Mouse (Mus musculus): ENCODE data around the gene Txn2. TPM values are rescaled to one million over a fixed set of nuclear protein-coding genes. Genes with fewer than 3 reads are reported as not detected.

Gene Txn2
- polyA plus RNA-seq, 1 experiment from 2014 or later: 325 TPM

DNA sequence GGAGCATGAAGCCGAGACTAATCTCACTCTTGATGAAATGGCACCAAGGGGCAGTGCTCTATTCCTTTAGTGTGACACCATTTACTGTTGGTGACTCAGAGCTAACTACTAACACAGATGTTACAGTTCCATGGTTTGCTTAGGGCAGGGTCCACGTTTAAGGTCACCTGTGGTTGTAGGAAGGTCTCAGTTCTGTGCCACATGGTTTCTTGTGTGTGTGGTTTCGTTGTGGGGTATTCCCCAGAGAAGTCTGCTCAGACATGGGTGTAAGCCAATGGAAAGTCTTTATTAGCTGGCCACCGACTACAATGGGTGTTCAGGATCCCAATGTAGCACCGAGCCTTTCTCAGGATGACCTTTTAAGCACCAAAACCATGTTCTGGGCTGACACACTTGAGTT is 9.7 kb upstream of the Txn2 start:
- Histone ChIP-seq H3K9me3 (replicated peaks; ENCODE audit: control insufficient read depth, low read length) (no peaks in the 10 kb centered on the region), H3K36me3 (ENCODE audit: control insufficient read depth, insufficient read depth) (no peaks in the 10 kb centered on the region), H3K4me3 (ENCODE audit: low read length) (no peak overlapping the region), H3K27ac (ENCODE audit: low read length) (no peak overlapping the region), H3K27me3 (ENCODE audit: control insufficient read depth, insufficient read depth, low read length) (0 out of 2 replicates have a peak, but pooled peaks cover 2% of the 10 kb centered on the region), H3K4me2 (ENCODE audit: low read depth, low read length) (no peak overlapping the region), H3K4me1 (ENCODE audit: control insufficient read depth, insufficient read depth, low read length) (no peaks in the 10 kb centered on the region), H3K9ac (ENCODE audit: low read length) (no peak overlapping the region)
- ATAC-seq (replicated peaks; ENCODE audit: extremely low read depth, insufficient read depth, low FRiP score): no peak
- WGBS: 69% methylated on average over 5 of the region's 5 CpGs

DNA sequence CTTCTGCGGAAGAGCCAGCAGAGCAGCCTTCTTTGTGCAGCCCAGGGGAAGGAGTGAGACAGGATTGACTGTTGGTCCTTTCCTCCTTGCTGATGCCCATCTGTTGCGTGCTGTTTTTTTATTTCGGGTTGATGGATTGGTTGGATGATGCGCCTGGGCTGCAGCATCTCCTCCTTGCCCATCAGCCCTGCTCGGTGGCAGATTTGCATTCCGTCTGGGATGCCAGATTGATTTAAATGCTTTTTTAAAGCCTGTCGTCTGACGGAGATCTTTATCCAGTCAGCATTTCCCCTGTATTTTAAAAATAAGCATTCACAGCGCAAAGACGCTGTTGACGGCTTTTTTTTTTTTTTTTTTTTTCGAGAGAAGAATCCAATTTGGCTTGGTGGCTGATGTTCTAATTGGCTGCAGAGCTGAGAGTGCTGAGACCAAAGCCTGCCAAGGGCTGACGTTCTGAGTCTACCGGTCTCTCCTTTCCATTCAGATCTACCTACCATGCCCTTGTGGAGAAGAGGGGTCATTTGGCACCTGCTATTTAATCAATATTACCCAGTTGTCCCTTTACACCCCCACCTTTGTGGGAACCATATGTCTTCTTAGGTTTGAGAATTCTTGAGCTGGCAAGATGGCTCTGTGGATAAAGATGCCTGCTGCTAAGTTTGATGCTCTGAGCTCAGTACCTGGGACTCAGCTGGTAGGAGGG is 7.0 kb upstream of the Txn2 start:
- Histone ChIP-seq H3K27me3 (ENCODE audit: control insufficient read depth, insufficient read depth, low read length) (0 out of 2 replicates have a peak, but pooled peaks cover 2% of the 10 kb centered on the region), H3K9ac (ENCODE audit: low read length) (no peak overlapping the region), H3K4me2 (ENCODE audit: low read depth, low read length) (no peak overlapping the region), H3K4me3 (ENCODE audit: low read length) (no peak overlapping the region), H3K36me3 (ENCODE audit: control insufficient read depth, insufficient read depth) (no peaks in the 10 kb centered on the region), H3K4me1 (ENCODE audit: control insufficient read depth, insufficient read depth, low read length) (0 out of 2 replicates have a peak, but pooled peaks cover 2% of the 10 kb centered on the region), H3K9me3 (replicated peaks; ENCODE audit: control insufficient read depth, low read length) (no peaks in the 10 kb centered on the region), H3K27ac (ENCODE audit: low read length) (no peak overlapping the region)
- WGBS: 78% methylated on average over 14 of the region's 14 CpGs
- ATAC-seq (replicated peaks; ENCODE audit: extremely low read depth, insufficient read depth, low FRiP score): no peak

DNA sequence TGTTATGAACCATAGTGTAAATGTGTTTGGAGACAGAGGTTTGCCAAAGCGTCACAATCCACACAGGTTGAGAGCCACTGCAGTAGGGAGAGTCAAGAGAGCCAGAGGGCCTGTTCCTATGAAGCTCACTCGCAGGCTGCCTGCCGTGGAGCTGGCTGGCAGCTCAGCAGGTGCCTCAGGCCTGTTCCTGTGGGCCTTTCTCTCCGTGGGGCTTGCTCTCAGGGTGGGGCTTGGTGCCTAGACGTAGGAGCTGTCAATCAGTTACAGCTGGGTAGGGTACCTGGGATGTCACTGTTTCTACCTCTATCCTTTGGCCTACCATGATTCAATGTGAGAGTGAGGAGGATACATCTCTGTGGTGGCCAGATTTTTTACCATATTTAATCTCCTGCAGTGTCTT is 6.2 kb upstream of the Txn2 start:
- H3K4me3 ChIP-seq (ENCODE audit: low read length): no peak overlapping the region
- peaks cover 3% of the 10 kb centered on the region for H3K4me1 ChIP-seq (ENCODE audit: control insufficient read depth, insufficient read depth, low read length)
- H3K9ac ChIP-seq (ENCODE audit: low read length): no peak overlapping the region
- H3K9me3 ChIP-seq (replicated peaks; ENCODE audit: control insufficient read depth, low read length): no peaks in the 10 kb centered on the region
- no peaks in the 10 kb centered on the region for H3K36me3 ChIP-seq (ENCODE audit: control insufficient read depth, insufficient read depth)
- WGBS: 63% methylated on average over 5 of the region's 5 CpGs
- H3K4me2 ChIP-seq (ENCODE audit: low read depth, low read length): no peak overlapping the region
- 0 out of 2 replicates have a peak, but pooled peaks cover 2% of the 10 kb centered on the region for H3K27me3 ChIP-seq (ENCODE audit: control insufficient read depth, insufficient read depth, low read length)
- no peak for ATAC-seq (replicated peaks; ENCODE audit: extremely low read depth, insufficient read depth, low FRiP score)
- no peak overlapping the region for H3K27ac ChIP-seq (ENCODE audit: low read length)

DNA sequence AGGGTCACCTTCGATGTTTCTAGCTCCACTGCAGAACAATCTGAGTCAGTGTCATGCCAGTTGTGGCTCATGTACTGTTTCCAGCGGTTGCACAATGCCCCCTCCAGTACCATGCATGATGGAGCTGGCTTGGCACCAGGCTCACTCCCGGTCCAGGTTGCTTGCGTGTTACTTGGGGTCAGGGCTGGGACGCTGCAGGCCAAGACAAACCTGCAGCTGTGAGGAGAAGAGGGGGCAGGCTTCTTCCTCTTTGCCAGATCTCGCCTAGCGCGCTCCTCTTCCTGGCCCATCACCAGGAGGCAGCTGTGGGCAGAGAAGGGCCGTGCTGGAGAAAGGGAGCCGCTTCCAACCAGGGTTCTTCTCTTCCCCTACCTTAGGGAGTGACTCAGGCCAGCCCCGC is 5.5 kb upstream of the Txn2 start:
- no peak for ATAC-seq (replicated peaks; ENCODE audit: extremely low read depth, insufficient read depth, low FRiP score)
- 0 out of 2 replicates have a peak, but pooled peaks cover 2% of the 10 kb centered on the region for H3K27me3 ChIP-seq (ENCODE audit: control insufficient read depth, insufficient read depth, low read length)

DNA sequence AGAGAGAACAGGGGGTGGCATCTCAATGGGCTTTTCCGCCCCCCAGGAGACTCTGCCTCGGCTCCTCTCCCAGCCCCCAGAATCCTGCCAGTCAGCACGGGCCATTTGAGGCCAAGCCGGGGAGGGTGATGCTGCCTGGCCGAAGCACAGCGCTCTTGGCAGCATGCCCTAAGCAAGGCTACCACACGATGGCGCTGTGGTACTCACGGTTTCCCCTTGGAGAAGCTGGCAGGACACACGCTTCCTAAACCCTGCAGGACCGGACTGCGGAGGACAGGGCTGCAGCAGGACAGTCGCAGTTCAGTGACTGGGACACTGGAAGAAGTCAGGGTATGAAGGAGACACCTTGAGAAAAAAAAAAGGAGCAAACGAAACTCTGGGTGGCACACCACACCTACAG is 5.0 kb upstream of the Txn2 start:
- H3K4me1 ChIP-seq (ENCODE audit: control insufficient read depth, insufficient read depth, low read length): peaks cover 10% of the 10 kb centered on the region
- no peak overlapping the region for H3K27ac ChIP-seq (ENCODE audit: low read length)
- H3K4me3 ChIP-seq (ENCODE audit: low read length): no peak overlapping the region
- 2% methylated on average over 14 of the region's 14 CpGs for WGBS
- H3K9ac ChIP-seq (ENCODE audit: low read length): no peak overlapping the region; the same call in 1 of the 2 replicates
- ATAC-seq (replicated peaks; ENCODE audit: extremely low read depth, insufficient read depth, low FRiP score): peak; percentile 45
- H3K9me3 ChIP-seq (replicated peaks; ENCODE audit: control insufficient read depth, low read length): no peaks in the 10 kb centered on the region
- 0 out of 2 replicates have a peak overlapping the region, but pooled peaks have one; percentile 13 for H3K4me2 ChIP-seq (ENCODE audit: low read depth, low read length)
- 0 out of 2 replicates have a peak, but pooled peaks cover 2% of the 10 kb centered on the region for H3K27me3 ChIP-seq (ENCODE audit: control insufficient read depth, insufficient read depth, low read length)
- H3K36me3 ChIP-seq (ENCODE audit: control insufficient read depth, insufficient read depth): no peaks in the 10 kb centered on the region

More for the DNA sequence above, 5.5 kb upstream of the Txn2 start:
- Histone ChIP-seq H3K4me1 (ENCODE audit: control insufficient read depth, insufficient read depth, low read length) (peaks cover 10% of the 10 kb centered on the region), H3K9me3 (replicated peaks; ENCODE audit: control insufficient read depth, low read length) (no peaks in the 10 kb centered on the region), H3K9ac (ENCODE audit: low read length) (no peak overlapping the region), H3K27ac (ENCODE audit: low read length) (no peak overlapping the region), H3K36me3 (ENCODE audit: control insufficient read depth, insufficient read depth) (no peaks in the 10 kb centered on the region), H3K4me3 (ENCODE audit: low read length) (no peak overlapping the region), H3K4me2 (ENCODE audit: low read depth, low read length) (no peak overlapping the region)
- WGBS: 71% methylated on average over 11 of the region's 11 CpGs

DNA sequence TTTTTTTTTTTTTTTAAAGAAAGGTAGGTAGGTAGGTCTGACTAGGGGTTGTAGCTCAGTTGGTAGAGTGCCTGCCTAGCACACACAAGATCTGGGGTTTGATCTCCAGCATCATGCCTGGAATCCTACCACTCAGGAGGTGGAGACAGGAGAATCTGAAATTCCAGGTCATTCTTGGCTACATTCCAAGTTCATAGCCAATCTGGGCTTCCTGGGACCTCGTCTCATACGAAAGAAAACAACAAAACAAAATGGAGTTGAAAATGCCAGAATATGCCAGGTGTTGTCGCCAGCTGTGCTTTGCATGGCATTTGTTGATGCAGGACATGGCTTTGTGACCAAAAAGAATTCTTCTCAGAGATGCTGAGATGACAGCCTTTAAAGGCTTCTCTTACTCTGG is 4.4 kb upstream of the Txn2 start:
- H3K9me3 ChIP-seq (replicated peaks; ENCODE audit: control insufficient read depth, low read length): no peaks in the 10 kb centered on the region
- no peak for ATAC-seq (replicated peaks; ENCODE audit: extremely low read depth, insufficient read depth, low FRiP score)
- no peaks in the 10 kb centered on the region for H3K36me3 ChIP-seq (ENCODE audit: control insufficient read depth, insufficient read depth)
- H3K27me3 ChIP-seq (ENCODE audit: control insufficient read depth, insufficient read depth, low read length): 0 out of 2 replicates have a peak, but pooled peaks cover 2% of the 10 kb centered on the region
- H3K27ac ChIP-seq (ENCODE audit: low read length): no peak overlapping the region
- WGBS: 48% methylated on average over 3 of the region's 3 CpGs
- H3K4me2 ChIP-seq (ENCODE audit: low read depth, low read length): no peak overlapping the region
- peaks cover 10% of the 10 kb centered on the region for H3K4me1 ChIP-seq (ENCODE audit: control insufficient read depth, insufficient read depth, low read length)
- no peak overlapping the region for H3K4me3 ChIP-seq (ENCODE audit: low read length)
- H3K9ac ChIP-seq (ENCODE audit: low read length): no peak overlapping the region

DNA sequence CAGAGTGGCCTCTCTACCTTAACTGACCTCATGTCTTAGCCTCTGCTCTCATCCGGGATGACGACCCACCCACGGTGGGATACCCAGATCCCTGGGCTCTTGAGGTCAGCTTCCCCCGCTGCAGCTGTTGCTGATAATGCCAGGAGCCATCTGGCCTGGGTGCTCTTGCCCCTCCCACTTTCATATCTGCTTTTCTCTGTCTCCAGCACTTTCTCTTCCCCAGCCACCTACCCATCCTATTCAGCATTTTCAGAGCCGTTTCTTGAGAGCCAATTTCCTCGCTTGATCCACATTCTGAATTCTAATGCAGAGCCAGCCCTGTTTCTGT is 2.8 kb upstream of the Txn2 start:
- Histone ChIP-seq H3K4me1 (ENCODE audit: control insufficient read depth, insufficient read depth, low read length) (peaks cover 17% of the 10 kb centered on the region), H3K9ac (ENCODE audit: low read length) (no peak overlapping the region), H3K27ac (ENCODE audit: low read length) (no peak overlapping the region), H3K4me3 (ENCODE audit: low read length) (no peak overlapping the region), H3K36me3 (ENCODE audit: control insufficient read depth, insufficient read depth) (peaks cover 9% of the 10 kb centered on the region; the same call in 1 of the 2 replicates), H3K9me3 (replicated peaks; ENCODE audit: control insufficient read depth, low read length) (no peaks in the 10 kb centered on the region), H3K27me3 (ENCODE audit: control insufficient read depth, insufficient read depth, low read length) (0 out of 2 replicates have a peak, but pooled peaks cover 2% of the 10 kb centered on the region), H3K4me2 (ENCODE audit: low read depth, low read length) (no peak overlapping the region)
- WGBS: 40% methylated on average over 6 of the region's 6 CpGs
- no peak for ATAC-seq (replicated peaks; ENCODE audit: extremely low read depth, insufficient read depth, low FRiP score)

DNA sequence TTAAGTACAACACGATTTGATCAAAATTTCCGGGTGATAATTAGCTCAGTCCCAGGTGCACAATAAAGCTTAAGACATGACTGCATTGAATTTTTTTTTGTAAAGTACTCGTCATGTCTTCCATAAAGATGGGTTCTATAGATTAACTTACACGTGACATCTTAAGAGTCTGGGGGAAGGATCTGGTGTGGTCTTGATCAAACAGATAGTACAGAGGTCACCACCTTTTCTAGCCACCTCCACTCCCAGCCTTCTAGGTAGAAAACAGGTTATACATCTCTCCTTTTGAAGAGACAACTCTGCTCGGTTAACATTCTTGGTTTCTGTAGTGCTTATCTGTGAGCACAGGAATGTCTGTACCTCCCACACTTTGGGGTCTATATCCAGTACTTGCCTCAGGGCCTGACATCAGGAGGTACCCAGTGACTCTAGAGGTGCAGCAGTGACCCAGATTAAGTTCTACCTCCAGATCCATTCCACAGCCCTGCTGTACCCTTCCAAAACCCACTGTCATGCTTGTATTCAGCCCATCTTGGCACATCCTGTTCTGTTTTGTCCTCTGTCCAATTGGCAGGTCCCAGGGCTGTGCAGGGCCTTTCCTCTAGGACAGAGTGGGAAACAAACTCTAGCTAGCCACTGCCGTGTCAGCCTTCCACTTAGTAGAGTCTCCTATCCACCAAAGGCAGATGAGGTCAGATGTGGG is 2.3 kb upstream of the Txn2 start:
- H3K9ac ChIP-seq (ENCODE audit: low read length): no peak overlapping the region
- H3K27ac ChIP-seq (ENCODE audit: low read length): no peak overlapping the region
- H3K4me1 ChIP-seq (ENCODE audit: control insufficient read depth, insufficient read depth, low read length): peaks cover 17% of the 10 kb centered on the region
- 0 out of 2 replicates have a peak, but pooled peaks cover 2% of the 10 kb centered on the region for H3K27me3 ChIP-seq (ENCODE audit: control insufficient read depth, insufficient read depth, low read length)
- no peaks in the 10 kb centered on the region for H3K9me3 ChIP-seq (replicated peaks; ENCODE audit: control insufficient read depth, low read length)
- H3K4me2 ChIP-seq (ENCODE audit: low read depth, low read length): no peak overlapping the region
- no peak for ATAC-seq (replicated peaks; ENCODE audit: extremely low read depth, insufficient read depth, low FRiP score)
- peaks cover 13% of the 10 kb centered on the region; the same call in 1 of the 2 replicates for H3K36me3 ChIP-seq (ENCODE audit: control insufficient read depth, insufficient read depth)
- no peak overlapping the region for H3K4me3 ChIP-seq (ENCODE audit: low read length)
- WGBS: 60% methylated on average over 6 of the region's 6 CpGs

DNA sequence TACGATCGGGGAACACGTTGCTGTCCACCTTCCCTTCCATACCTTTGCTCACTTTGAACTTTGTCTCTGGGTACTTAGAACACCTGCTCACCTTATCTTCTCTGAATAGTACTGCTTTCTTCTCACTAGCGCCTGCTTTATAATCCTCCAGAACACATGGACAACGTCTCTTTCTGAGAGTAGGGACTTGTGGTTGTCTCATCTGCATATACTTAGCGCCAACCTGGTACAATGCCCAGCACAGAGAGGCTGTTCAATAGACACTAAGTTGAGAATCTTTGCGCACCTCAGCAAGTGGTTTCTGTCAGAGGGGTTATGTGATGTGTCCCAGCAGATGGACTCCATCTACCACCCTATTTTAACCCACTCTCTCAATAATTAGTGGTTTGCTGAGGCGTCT is 998 bp upstream of the Txn2 start:
- Histone ChIP-seq H3K36me3 (ENCODE audit: control insufficient read depth, insufficient read depth) (peaks cover 17% of the 10 kb centered on the region; the same call in 1 of the 2 replicates), H3K9ac (ENCODE audit: low read length) (peak overlapping the region; percentile 85), H3K4me1 (ENCODE audit: control insufficient read depth, insufficient read depth, low read length) (peaks cover 17% of the 10 kb centered on the region), H3K27me3 (ENCODE audit: control insufficient read depth, insufficient read depth, low read length) (0 out of 2 replicates have a peak, but pooled peaks cover under 1% of the 10 kb centered on the region), H3K9me3 (replicated peaks; ENCODE audit: control insufficient read depth, low read length) (no peaks in the 10 kb centered on the region), H3K4me2 (ENCODE audit: low read depth, low read length) (peak overlapping the region; percentile 92), H3K4me3 (ENCODE audit: low read length) (peak overlapping the region; percentile 66), H3K27ac (ENCODE audit: low read length) (peak overlapping the region; percentile 90; the same call in 1 of the 2 replicates)
- ATAC-seq (replicated peaks; ENCODE audit: extremely low read depth, insufficient read depth, low FRiP score): no peak
- WGBS: 47% methylated on average over 8 of the region's 8 CpGs

All from heart, embryonic 16.5 days (tissue).